Mouse (Mus musculus): Measurements from ENCODE around the gene Gcnt3. TPM values are rescaled to one million over a fixed set of nuclear protein-coding genes. Genes with fewer than 3 reads are reported as not detected.

The Gcnt3 gene
- polyA plus RNA-seq, 1 experiment: 5.6 TPM

DNA sequence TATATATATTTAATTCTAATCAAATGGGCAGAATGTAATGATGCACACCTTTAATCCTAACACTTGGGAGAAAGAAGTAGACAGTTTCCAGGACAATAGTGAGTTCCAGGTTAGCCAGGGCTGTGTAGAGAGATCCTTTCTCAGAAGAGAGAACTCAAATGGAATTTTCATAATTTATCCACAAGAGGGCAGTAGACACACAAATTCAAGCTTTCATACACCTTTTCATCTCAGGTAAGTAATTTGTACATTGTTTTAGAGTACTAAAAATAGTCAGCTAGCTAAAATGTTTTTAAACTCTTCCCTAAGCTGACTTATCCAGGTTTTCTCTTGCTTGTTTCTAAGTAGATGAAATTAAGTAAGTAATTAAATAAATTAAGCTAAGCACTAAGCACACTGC lies 19.0 kb downstream of the Gcnt3 start:
- no peak overlapping the region for H3K4me3 ChIP-seq (ENCODE audit: low read depth, low read length)
- no peaks in the 10 kb centered on the region for H3K27me3 ChIP-seq (ENCODE audit: control insufficient read depth, insufficient read depth, low read length)
- no peak overlapping the region for H3K27ac ChIP-seq (ENCODE audit: insufficient read depth, low read depth, low read length)
- peaks cover 20% of the 10 kb centered on the region for H3K36me3 ChIP-seq (ENCODE audit: control insufficient read depth, insufficient read depth, low read length)
- peaks cover under 1% of the 10 kb centered on the region; the same call in 1 of the 2 replicates for H3K4me1 ChIP-seq (ENCODE audit: control insufficient read depth, insufficient read depth, insufficient read length, low read length)
- no peak for TF ChIP-seq CTCF (IDR thresholded peaks at IDR 0.05; ENCODE audit: extremely low read depth, insufficient read length, insufficient replicate concordance, low read depth, low read length)
- TF ChIP-seq POLR2A (IDR thresholded peaks at IDR 0.05; ENCODE audit: low read depth, low read length): no peak

DNA sequence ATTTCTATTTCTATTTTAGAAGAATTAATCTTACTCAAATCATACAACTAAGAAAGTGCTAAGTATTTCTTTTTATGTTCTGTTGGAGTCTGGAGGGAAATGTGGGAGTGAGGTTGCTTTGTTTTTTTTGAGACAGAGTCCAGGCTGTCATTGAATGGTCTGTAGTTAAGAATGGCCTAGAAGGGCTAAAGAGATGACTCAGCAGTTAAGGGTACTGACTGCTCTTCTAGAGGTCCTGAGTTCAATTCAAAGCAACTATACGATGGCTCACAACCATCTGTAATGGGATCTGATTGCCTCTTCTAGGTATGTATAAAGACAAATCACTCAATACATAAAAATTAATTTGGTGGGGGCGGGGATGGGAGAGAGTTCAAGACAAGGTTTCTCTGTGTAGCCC lies 22.3 kb downstream of the Gcnt3 start:
- WGBS: 91% methylated on average over 2 of the region's 2 CpGs
- Histone ChIP-seq H3K36me3 (ENCODE audit: control insufficient read depth, insufficient read depth, low read length) (peaks cover 13% of the 10 kb centered on the region), H3K27me3 (ENCODE audit: control insufficient read depth, insufficient read depth, low read length) (no peaks in the 10 kb centered on the region), H3K27ac (ENCODE audit: insufficient read depth, low read depth, low read length) (no peak overlapping the region), H3K4me1 (ENCODE audit: control insufficient read depth, insufficient read depth, insufficient read length, low read length) (peaks cover 2% of the 10 kb centered on the region; the same call in 1 of the 2 replicates), H3K4me3 (ENCODE audit: low read depth, low read length) (no peak overlapping the region)
- TF ChIP-seq CTCF (IDR thresholded peaks at IDR 0.05; ENCODE audit: extremely low read depth, insufficient read length, insufficient replicate concordance, low read depth, low read length) (no peak), POLR2A (IDR thresholded peaks at IDR 0.05; ENCODE audit: low read depth, low read length) (no peak)

DNA sequence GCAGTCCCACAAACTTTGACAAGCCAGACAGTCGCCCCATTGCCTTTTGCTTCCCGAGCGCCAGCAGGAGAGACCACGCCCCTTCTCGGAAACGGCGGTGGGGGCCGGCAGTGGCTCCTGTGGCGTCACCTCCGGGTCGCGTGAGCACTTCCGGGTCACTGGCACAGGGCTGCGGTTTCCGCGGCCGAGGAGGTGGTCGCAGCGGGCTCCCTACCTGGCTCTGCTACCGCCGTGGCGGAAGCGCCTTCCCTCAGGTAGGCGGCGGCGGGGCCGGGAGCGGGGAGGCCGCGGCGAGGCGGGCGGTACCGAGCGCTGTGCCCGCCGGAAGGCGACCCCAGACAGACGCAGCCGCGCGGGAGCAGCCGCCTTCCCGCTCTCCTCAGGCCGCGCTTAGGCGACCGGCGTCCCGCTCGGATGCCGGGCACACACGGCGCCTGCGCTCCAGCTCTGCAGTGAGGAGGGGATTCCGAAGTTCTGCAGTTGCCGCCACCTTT lies 25.4 kb downstream of the Gcnt3 start, which contains the start of gene Gtf2a2:
Gene Gtf2a2, plus strand, starts transcription at position 143 of the 494 bp plus-strand sequence.
- TF ChIP-seq CTCF (IDR thresholded peaks at IDR 0.05; ENCODE audit: extremely low read depth, insufficient read length, insufficient replicate concordance, low read depth, low read length) (no peak), POLR2A (IDR thresholded peaks at IDR 0.05; ENCODE audit: low read depth, low read length) (peak; percentile 82)
- Histone ChIP-seq H3K4me1 (ENCODE audit: control insufficient read depth, insufficient read depth, insufficient read length, low read length) (peaks cover 2% of the 10 kb centered on the region; the same call in 1 of the 2 replicates), H3K27ac (ENCODE audit: insufficient read depth, low read depth, low read length) (peak within 1 kb of the TSS; percentile 77), H3K27me3 (ENCODE audit: control insufficient read depth, insufficient read depth, low read length) (no peaks in the 10 kb centered on the region), H3K4me3 (ENCODE audit: low read depth, low read length) (peak within 1 kb of the TSS; percentile 90), H3K36me3 (ENCODE audit: control insufficient read depth, insufficient read depth, low read length) (peaks cover 23% of the 10 kb centered on the region)
- WGBS: under 1% methylated on average over 57 of the region's 57 CpGs

DNA sequence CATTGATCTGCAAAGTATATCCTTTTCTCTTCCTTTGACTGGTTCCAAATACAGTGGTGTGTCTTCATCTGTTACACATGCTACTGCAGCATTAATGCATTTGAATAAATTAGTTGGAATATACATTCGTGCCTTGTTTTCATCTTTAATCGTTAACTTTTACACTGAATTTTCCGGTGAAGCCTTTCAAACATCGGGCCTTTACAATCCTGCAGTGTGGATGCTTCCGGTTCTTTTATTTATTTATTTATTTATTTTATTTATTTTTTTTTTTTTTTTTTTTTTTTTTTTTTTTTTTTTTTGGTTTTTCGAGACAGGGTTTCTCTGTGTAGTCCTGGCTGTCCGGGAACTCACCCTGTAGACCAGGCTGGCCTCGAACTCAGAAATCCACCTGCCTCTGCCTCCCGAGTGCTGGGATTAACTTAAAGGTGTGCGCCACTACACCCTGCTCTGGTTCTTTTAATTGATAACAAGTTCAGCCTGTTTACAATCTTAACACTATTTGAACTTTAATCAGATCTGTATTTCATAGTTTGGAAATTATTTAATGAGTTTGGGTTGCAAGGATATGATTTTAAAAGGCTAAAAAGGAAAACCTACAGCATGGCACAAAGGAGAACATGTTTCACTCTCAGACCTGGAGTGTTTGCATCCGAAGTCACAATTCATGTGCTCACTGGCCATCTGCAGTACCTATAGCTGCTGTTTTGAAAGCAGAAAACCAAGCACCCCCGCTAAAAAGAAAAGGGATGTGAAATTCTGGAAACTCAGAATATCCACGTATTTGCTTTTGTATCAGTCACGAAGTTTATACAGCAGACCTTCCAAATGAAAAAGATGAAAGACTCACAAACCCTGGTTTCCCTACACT lies 26.1 kb downstream of the Gcnt3 start:
- 46% methylated on average over 14 of the region's 14 CpGs for WGBS
- Histone ChIP-seq H3K27me3 (ENCODE audit: control insufficient read depth, insufficient read depth, low read length) (no peaks in the 10 kb centered on the region), H3K36me3 (ENCODE audit: control insufficient read depth, insufficient read depth, low read length) (peaks cover 28% of the 10 kb centered on the region), H3K4me1 (ENCODE audit: control insufficient read depth, insufficient read depth, insufficient read length, low read length) (peaks cover 2% of the 10 kb centered on the region; the same call in 1 of the 2 replicates), H3K4me3 (ENCODE audit: low read depth, low read length) (peak overlapping the region; percentile 90), H3K27ac (ENCODE audit: insufficient read depth, low read depth, low read length) (peak overlapping the region; percentile 77)
- TF ChIP-seq POLR2A (IDR thresholded peaks at IDR 0.05; ENCODE audit: low read depth, low read length) (no peak), CTCF (IDR thresholded peaks at IDR 0.05; ENCODE audit: extremely low read depth, insufficient read length, insufficient replicate concordance, low read depth, low read length) (no peak)

DNA sequence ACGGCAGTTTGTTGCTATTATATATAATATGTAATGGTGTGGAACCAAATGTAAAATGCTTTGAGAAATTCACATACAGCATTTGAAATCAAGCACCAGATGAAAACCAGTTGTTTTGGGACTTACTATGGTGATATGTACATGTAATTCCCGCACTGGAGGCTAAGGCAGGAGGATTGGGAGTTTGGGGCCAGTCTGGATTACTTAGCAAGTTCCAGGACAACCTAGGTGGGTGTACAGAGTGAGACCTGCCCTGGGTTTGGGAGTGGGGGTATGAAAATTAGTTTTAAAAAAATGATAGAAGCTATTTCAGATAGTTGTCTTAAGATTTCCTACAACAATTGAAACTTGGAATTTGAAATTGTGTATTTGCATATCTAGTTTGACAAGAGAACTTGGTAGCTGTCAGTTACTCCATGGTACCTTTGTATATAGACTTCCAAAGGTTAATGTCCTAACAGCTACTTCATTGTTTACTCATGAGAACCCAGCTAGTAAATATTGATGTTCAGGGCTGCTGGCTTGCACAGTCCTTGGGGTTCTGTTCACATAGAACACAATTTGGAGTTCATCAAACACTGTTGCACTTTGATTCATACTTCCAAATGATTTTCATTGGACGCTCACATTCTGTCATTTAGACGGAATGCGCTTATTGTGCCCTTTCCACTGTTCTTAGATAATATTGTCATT lies 27.0 kb downstream of the Gcnt3 start:
- Histone ChIP-seq H3K36me3 (ENCODE audit: control insufficient read depth, insufficient read depth, low read length) (peaks cover 27% of the 10 kb centered on the region), H3K4me1 (ENCODE audit: control insufficient read depth, insufficient read depth, insufficient read length, low read length) (peaks cover 2% of the 10 kb centered on the region; the same call in 1 of the 2 replicates), H3K27ac (ENCODE audit: insufficient read depth, low read depth, low read length) (no peak overlapping the region; the same call in 1 of the 2 replicates), H3K27me3 (ENCODE audit: control insufficient read depth, insufficient read depth, low read length) (no peaks in the 10 kb centered on the region), H3K4me3 (ENCODE audit: low read depth, low read length) (no peak overlapping the region)
- WGBS: 88% methylated on average over 5 of the region's 5 CpGs
- no peak for TF ChIP-seq POLR2A (IDR thresholded peaks at IDR 0.05; ENCODE audit: low read depth, low read length)
- no peak for TF ChIP-seq CTCF (IDR thresholded peaks at IDR 0.05; ENCODE audit: extremely low read depth, insufficient read length, insufficient replicate concordance, low read depth, low read length)

DNA sequence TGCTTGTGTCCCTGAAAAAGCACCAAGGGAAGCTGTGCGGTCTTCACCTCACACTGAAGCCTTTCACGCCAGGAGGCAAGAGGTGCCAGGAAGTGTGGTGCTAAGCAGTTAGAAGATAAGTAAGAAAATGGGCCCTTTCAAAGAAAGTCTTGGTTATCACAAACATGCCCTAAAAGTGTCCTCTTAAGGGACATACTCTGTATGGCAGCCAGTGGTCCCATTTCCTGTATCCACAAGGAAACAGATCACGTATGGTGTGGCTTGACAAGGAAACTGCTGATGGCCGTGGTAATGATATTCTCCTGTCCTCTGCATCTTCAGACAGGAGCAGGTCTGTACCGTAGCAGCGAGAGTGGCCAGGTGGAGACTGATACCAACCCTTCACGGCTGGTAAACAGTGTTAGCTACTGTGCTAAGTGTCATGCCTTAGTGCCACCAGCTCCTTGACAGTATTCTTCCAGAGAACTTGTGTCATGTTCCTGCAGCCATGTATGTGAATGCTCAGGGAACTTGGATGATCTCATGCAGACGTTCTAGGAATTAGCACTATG lies 28.1 kb downstream of the Gcnt3 start:
- H3K27ac ChIP-seq (ENCODE audit: insufficient read depth, low read depth, low read length): no peak overlapping the region
- H3K27me3 ChIP-seq (ENCODE audit: control insufficient read depth, insufficient read depth, low read length): no peaks in the 10 kb centered on the region
- WGBS: 79% methylated on average over 8 of the region's 8 CpGs
- TF ChIP-seq POLR2A (IDR thresholded peaks at IDR 0.05; ENCODE audit: low read depth, low read length) (no peak), CTCF (IDR thresholded peaks at IDR 0.05; ENCODE audit: extremely low read depth, insufficient read length, insufficient replicate concordance, low read depth, low read length) (no peak)
- H3K36me3 ChIP-seq (ENCODE audit: control insufficient read depth, insufficient read depth, low read length): peaks cover 32% of the 10 kb centered on the region
- H3K4me3 ChIP-seq (ENCODE audit: low read depth, low read length): no peak overlapping the region
- peaks cover 2% of the 10 kb centered on the region; the same call in 1 of the 2 replicates for H3K4me1 ChIP-seq (ENCODE audit: control insufficient read depth, insufficient read depth, insufficient read length, low read length)

All from small intestine, adult 2 months (tissue).